Mouse (Mus musculus) hindbrain, embryonic 11.5 days (tissue): ENCODE data around the gene Fhdc1. TPM values are rescaled to one million over a fixed set of nuclear protein-coding genes. Genes with fewer than 3 reads are reported as not detected.

Experiments
- ATAC-seq: fragments of 200-750 bp; cut with Nextera tagmentation; 2 replicates; pipeline ENCODE4 v1.8.0; 2017; ENCODE audit warnings: mild to moderate bottlenecking, moderate TSS enrichment, moderate library complexity; ENCODE audit not compliant: low FRiP score
- DNase-seq: peaks from one replicate; pipeline ENCODE4 v3.0.0-alpha.2; 2015; ENCODE audit warnings: low spot score
- H3K27ac ChIP-seq: fragments of 300-500 bp; sonication (generic); 2 replicates; pipeline ENCODE4 v1.5.1; 2014; ENCODE audit warnings: mild to moderate bottlenecking, low read depth, low read length
- H3K27me3 ChIP-seq: fragments of 300-500 bp; sonication (generic); 2 replicates; pipeline ENCODE4 v1.6.1; 2014; ENCODE audit warnings: mild to moderate bottlenecking, low read length, moderate library complexity, mixed read lengths; ENCODE audit not compliant: control insufficient read depth, insufficient read depth
- H3K36me3 ChIP-seq: fragments of 300-500 bp; sonication (generic); 2 replicates; pipeline ENCODE4 v1.6.1; 2014; ENCODE audit warnings: mild to moderate bottlenecking, low read length, moderate library complexity, mixed read lengths; ENCODE audit not compliant: control insufficient read depth, insufficient read depth
- H3K4me1 ChIP-seq: fragments of 300-500 bp; sonication (generic); replicated peaks from 2 replicates; pipeline ENCODE4 v1.6.1; 2014; ENCODE audit warnings: low read length, mixed read lengths; ENCODE audit not compliant: control insufficient read depth, insufficient read depth
- H3K4me2 ChIP-seq: fragments of 300-500 bp; sonication (generic); replicated peaks from 2 replicates; pipeline ENCODE4 v1.6.1; 2014; ENCODE audit warnings: mild to moderate bottlenecking, low read depth, low read length
- H3K4me3 ChIP-seq: fragments of 300-500 bp; sonication (generic); 2 replicates; pipeline ENCODE4 v1.5.1; 2014; ENCODE audit warnings: low read depth, low read length
- H3K9ac ChIP-seq: fragments of 300-500 bp; sonication (generic); 2 replicates; pipeline ENCODE4 v1.6.1; 2014; ENCODE audit warnings: low read depth, low read length
- H3K9me3 ChIP-seq: fragments of 300-500 bp; sonication (generic); 2 replicates; pipeline ENCODE4 v1.6.1; 2016; ENCODE audit warnings: low read length; ENCODE audit not compliant: control insufficient read depth
- WGBS: fragments of 180-500 bp; shearing (Covaris S2); extraction: QIAGEN DNeasy Blood & Tissue Kit; methylation state at CpG from one replicate; pipeline ENCODE4 v1.1.7; 2014; 5-methylcytosine and 5-hydroxymethylcytosine counted together
- polyA plus RNA-seq: library from polyadenylated mRNA; unstranded; fragments of >200 nt; fragmentation: Nextera tagmentation; extraction: Ambion mirVana; gene quantifications from 2 replicates; pipeline ENCODE4 v1.2.1, GENCODE M21; 2014

Fhdc1 gene
- polyA plus RNA-seq, 1 experiment from 2014 or later = 3.3 TPM

DNA sequence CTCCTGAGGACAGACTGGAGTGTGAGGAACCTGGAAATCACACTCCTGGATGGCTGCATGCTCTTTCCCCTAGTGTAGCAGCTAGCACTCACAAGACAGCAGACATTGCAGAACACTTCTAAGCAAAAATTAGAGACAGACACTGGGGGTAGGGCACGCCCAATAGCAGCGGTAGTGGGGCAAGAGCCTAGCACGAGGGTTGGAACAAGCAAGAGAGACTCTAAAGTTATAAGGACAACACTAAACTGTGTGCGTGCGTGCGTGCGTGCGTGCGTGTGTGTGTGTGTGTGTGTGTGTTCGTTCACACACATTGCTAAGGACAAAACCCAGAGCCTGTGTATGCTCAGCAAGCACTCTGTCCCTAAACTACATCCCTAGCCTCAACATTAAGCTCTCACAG lies 20.3 kb upstream of the Fhdc1 start:
- Histone ChIP-seq H3K27ac (no peak overlapping the region), H3K4me1 (no peaks in the 10 kb centered on the region), H3K9ac (no peak overlapping the region), H3K4me3 (no peak overlapping the region), H3K36me3 (no peaks in the 10 kb centered on the region), H3K4me2 (no peak overlapping the region), H3K9me3 (no peaks in the 10 kb centered on the region), H3K27me3 (no peaks in the 10 kb centered on the region)
- no peak for ATAC-seq
- 78% methylated on average over 10 of the region's 10 CpGs for WGBS
- no peak for DNase-seq

DNA sequence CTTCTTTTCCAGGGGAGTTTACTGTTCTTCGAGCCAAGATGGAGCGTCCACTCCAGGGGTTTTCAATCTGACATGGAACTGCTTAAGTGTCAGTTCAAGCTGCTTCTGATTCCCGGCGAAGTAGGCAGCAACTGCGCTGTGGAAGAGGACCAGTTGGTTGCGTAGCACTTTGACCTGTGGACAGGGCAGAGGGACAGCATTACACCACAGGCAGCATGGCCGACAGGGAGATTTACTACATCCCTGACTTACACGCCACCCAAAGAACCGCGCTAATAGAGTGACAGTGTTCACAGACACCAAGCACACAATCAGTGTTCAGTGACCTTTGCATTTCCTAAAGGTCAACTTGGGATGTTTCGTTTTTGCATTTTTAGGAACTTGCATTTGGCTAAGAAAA lies 17.5 kb upstream of the Fhdc1 start:
- Histone ChIP-seq H3K4me3 (no peak overlapping the region), H3K27ac (no peak overlapping the region), H3K4me2 (no peak overlapping the region), H3K9ac (no peak overlapping the region), H3K4me1 (no peaks in the 10 kb centered on the region), H3K9me3 (no peaks in the 10 kb centered on the region), H3K36me3 (no peaks in the 10 kb centered on the region), H3K27me3 (no peaks in the 10 kb centered on the region)
- no peak for DNase-seq
- WGBS = 76% methylated on average over 11 of the region's 11 CpGs
- ATAC-seq = no peak

DNA sequence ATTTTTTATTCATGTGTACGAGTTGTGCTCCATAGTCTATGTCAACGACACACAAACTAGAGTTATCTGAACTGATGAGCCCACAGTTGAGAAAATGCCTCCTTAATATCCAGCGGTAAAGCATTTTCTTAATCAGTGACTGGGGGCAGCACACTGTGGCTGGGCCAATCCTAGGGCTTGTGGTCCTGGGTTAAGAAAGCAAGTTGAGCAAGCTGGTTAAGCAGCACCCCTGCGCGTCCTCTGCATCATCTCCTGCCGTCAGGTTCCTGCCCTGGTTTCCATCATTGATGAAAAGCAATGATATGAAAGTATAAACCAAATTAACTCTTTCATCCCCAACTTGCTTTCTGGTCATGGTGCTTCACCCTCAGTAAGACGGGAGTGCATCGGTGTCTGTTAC lies 12.4 kb upstream of the Fhdc1 start:
- Histone ChIP-seq H3K27ac (no peak overlapping the region), H3K4me2 (no peak overlapping the region), H3K27me3 (no peaks in the 10 kb centered on the region), H3K36me3 (no peaks in the 10 kb centered on the region), H3K9me3 (no peaks in the 10 kb centered on the region), H3K9ac (no peak overlapping the region), H3K4me1 (no peaks in the 10 kb centered on the region), H3K4me3 (no peak overlapping the region)
- no peak for DNase-seq
- 95% methylated on average over 8 of the region's 8 CpGs for WGBS
- ATAC-seq = no peak

DNA sequence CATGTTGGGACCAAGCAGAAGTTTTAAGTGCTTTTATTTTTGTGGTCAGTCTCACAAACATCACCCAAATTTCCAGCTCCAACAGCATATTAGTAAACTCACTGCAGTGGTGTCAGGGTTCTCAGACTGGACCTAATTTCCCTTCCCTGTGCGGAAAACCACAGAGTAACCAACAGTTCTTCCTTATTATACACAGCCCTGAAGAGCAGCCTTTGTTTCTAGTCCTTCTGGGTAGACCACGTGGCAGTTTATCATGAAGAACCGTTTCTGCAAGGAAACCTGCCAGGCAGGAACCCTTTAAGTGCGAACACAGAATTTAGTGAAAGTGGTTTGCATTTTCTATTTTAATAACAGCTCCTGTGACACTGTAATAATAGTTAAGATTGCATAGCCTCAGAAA lies 11.9 kb upstream of the Fhdc1 start:
- ATAC-seq (no peak), DNase-seq (no peak)
- Histone ChIP-seq H3K4me2 (no peak overlapping the region), H3K27me3 (no peaks in the 10 kb centered on the region), H3K4me1 (no peaks in the 10 kb centered on the region), H3K9me3 (no peaks in the 10 kb centered on the region), H3K4me3 (no peak overlapping the region), H3K36me3 (no peaks in the 10 kb centered on the region), H3K9ac (no peak overlapping the region), H3K27ac (no peak overlapping the region)
- 86% methylated on average over 4 of the region's 4 CpGs for WGBS

DNA sequence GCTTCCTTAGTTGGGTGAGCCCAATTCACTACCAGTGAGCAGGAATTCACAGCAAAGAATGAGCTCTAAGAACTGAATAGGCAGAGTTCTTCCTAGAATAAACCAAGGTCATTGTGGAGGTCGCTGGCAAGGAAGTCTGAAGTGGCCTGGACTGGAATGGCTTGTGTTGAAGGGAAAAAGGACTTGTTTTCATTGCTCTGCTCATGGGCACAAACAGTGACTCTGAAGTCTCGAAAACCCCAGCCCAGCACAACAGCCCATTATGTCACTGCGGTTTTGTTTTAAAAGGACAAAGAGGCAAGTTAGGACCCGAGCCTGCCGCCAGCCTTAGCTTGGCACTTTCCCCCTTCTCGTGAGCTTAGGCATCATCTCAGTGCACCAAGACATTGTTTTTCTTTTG lies 8.5 kb upstream of the Fhdc1 start:
- ATAC-seq = no peak

DNA sequence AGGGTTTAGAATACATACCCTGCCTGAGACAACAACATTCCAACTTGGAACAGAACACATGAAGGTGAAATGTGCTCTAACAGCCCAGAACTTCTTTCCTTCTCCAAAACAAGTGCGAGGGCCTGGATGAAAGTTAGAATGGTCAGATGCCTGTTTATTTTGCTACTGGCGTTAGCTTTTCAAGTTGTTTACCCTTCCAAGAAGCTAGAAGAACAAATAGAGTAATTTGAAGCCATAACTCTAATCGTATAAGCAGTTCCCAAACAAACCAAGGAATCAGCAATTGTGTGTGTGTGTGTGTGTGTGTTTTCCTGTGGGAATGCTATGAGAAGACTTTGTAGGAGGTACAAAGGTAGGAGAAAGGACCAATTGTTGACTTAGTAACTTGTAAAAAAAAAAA lies 4.7 kb upstream of the Fhdc1 start:
- Histone ChIP-seq H3K27me3 (0 out of 2 replicates have a peak, but pooled peaks cover 3% of the 10 kb centered on the region), H3K9ac (no peak overlapping the region), H3K9me3 (no peaks in the 10 kb centered on the region), H3K4me3 (no peak overlapping the region), H3K4me1 (no peaks in the 10 kb centered on the region; the same call in 1 of the 2 replicates), H3K36me3 (no peaks in the 10 kb centered on the region), H3K4me2 (no peak overlapping the region), H3K27ac (no peak overlapping the region)
- ATAC-seq = no peak
- WGBS = 67% methylated on average over 3 of the region's 3 CpGs
- no peak for DNase-seq

More for the DNA sequence above, 8.5 kb upstream of the Fhdc1 start:
- H3K27ac ChIP-seq = no peak overlapping the region
- H3K27me3 ChIP-seq = no peaks in the 10 kb centered on the region
- WGBS = 40% methylated on average over 6 of the region's 6 CpGs
- DNase-seq = no peak
- no peaks in the 10 kb centered on the region for H3K9me3 ChIP-seq
- H3K4me2 ChIP-seq = no peak overlapping the region
- no peaks in the 10 kb centered on the region for H3K4me1 ChIP-seq
- no peaks in the 10 kb centered on the region for H3K36me3 ChIP-seq
- no peak overlapping the region for H3K9ac ChIP-seq
- no peak overlapping the region for H3K4me3 ChIP-seq

DNA sequence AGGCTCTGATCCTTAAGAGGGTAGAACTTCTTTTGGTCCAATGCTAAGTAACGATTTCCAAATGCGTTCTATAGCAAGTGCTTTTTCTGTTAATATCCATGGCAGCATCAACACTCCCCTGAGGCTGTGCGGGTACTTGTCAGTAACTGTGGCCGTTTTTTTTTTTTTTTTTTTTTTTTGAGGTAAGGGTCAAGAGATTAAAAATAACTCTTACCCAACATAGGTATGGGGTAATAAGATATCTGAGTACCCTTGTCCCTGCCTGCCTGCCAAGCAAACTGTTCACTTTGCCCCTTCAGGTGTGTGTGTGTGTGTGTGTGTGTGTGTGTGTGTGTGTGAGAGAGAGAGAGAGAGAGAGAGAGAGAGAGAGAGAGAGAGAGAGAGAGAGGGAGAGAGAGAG lies 4.1 kb upstream of the Fhdc1 start:
- no peaks in the 10 kb centered on the region for H3K36me3 ChIP-seq
- no peak for ATAC-seq
- no peak overlapping the region for H3K4me2 ChIP-seq
- H3K4me3 ChIP-seq = no peak overlapping the region
- no peak for DNase-seq
- no peaks in the 10 kb centered on the region for H3K9me3 ChIP-seq
- 76% methylated on average over 4 of the region's 4 CpGs for WGBS
- H3K27me3 ChIP-seq = peaks cover 5% of the 10 kb centered on the region; the same call in 1 of the 2 replicates
- H3K27ac ChIP-seq = no peak overlapping the region
- no peaks in the 10 kb centered on the region; the same call in 1 of the 2 replicates for H3K4me1 ChIP-seq
- no peak overlapping the region for H3K9ac ChIP-seq

DNA sequence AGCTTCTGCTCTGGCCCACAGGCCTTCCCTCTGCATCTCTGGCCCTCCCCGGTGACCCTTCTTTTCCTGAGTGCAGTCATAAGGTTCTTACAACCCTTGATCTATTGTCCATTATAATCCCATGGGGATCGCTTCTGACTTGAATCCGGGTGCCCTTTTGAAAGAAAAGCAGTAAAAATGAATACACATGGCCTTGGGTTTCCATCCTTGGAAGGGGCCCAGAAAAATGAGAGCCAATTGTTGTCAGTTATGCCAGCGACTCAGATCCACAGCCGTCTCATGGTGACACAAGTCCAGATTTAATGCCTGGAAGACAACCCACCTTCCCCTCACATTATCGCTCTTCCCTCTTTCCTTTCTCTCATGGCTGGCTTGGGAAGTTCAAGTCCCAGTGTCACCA lies 1.9 kb upstream of the Fhdc1 start:
- H3K36me3 ChIP-seq = no peaks in the 10 kb centered on the region
- DNase-seq = no peak
- no peak for ATAC-seq
- no peak overlapping the region for H3K9ac ChIP-seq
- no peaks in the 10 kb centered on the region for H3K9me3 ChIP-seq
- H3K4me3 ChIP-seq = no peak overlapping the region
- peaks cover 4% of the 10 kb centered on the region; the same call in 1 of the 2 replicates for H3K4me1 ChIP-seq
- H3K27me3 ChIP-seq = peaks cover 22% of the 10 kb centered on the region
- no peak overlapping the region for H3K4me2 ChIP-seq
- WGBS = 81% methylated on average over 6 of the region's 6 CpGs
- no peak overlapping the region for H3K27ac ChIP-seq

DNA sequence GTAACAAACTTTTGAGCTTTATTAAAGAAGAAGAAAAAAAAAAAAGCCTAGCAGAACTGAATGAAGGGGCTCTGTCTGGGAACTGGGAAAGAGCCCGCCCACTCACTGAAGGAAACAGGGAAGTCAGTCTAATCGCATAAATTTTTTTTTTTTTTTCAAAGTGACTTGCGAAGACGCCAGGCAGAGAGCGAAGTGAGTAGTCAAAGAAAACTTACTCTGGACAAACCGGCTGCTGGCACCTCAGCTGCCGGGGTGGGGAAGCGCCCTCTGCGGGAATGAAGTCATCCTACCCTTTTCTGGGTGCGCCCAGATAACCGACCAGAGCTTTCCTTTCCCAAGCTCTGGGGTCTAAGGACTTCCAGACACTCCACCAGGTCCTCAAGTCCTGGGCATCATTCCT lies 875 bp upstream of the Fhdc1 start:
- no peaks in the 10 kb centered on the region for H3K36me3 ChIP-seq
- no peak overlapping the region for H3K9ac ChIP-seq
- 2% methylated on average over 11 of the region's 11 CpGs for WGBS
- H3K9me3 ChIP-seq = no peaks in the 10 kb centered on the region
- peak overlapping the region; percentile 60; the same call in 1 of the 2 replicates for H3K4me3 ChIP-seq
- H3K4me2 ChIP-seq = peak overlapping the region; percentile 99
- ATAC-seq (no peak), DNase-seq (peak; percentile 60)
- no peak overlapping the region for H3K27ac ChIP-seq
- H3K27me3 ChIP-seq = peaks cover 22% of the 10 kb centered on the region
- peaks cover 4% of the 10 kb centered on the region; the same call in 1 of the 2 replicates for H3K4me1 ChIP-seq
